Mouse (Mus musculus) cerebral cortex, adult 2 months (tissue): ENCODE results near the gene Ajuba.

Experiments
- WGBS: fragments of 180-500 bp; shearing (Covaris S2); methylation state at CpG from one replicate; pipeline ENCODE4 v1.1.7; 2018; 5-methylcytosine and 5-hydroxymethylcytosine counted together

Gene Ajuba

GRCm38 (mm10) chr14:54577089-54577982 lies at the start of gene Ajuba:
Ajuba (minus strand) TSS chr14:54577558.
- WGBS, result under 1% methylated on average over 63 of the region's 66 CpGs

DNA sequence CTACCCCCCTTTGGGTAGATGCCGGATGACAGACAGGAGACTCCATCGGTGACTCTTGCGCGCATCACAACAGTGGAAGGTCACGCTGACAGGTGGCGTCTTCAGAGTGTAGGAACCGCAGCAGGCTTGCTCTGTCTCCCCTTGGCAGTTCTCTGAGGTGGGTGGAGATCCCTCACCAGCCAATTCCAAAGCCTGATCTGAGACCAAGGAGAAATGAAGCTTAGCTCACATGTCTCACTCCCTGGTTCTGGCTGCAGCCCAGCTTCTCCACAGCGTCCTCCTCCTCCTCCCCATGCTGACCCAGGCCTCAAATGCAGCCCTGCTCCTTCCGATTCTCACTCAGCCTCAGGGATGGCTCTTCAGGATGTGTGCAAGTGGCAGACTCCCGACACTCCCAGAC lies 47.6 kb upstream of the Ajuba start:
- 61% methylated on average over 10 of the region's 10 CpGs for WGBS

- WGBS, result 88% methylated on average over 6 of the region's 6 CpGs
These were observed 46.0 kb upstream of the Ajuba start for GRCm38 (mm10) chr14:54623334-54623733.

DNA sequence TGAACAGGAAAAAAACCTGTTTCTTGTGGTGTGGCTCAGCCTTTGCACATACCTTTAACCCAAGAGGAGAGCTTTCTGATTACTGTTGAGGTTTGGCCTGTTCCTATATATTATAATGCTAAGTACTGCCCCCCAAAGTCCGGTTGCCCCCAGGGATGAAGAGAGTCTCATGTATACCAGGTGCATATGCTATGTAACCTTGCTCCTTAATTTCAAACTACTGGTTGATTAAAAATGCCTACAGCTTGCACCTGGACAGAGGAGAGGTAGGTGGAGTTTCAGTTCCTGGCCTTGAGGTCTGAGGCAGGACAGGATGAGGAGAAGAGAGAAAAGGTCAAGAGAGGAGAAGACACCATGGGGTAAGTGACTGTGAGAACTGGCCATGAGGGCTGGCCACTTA lies 43.8 kb upstream of the Ajuba start, which contains the start of gene Psmb11:
TSS of gene Psmb11 (plus strand) at position 301 of the 400 bp plus-strand sequence.
- WGBS, result 89% methylated on average over 1 of the region's 1 CpGs

DNA sequence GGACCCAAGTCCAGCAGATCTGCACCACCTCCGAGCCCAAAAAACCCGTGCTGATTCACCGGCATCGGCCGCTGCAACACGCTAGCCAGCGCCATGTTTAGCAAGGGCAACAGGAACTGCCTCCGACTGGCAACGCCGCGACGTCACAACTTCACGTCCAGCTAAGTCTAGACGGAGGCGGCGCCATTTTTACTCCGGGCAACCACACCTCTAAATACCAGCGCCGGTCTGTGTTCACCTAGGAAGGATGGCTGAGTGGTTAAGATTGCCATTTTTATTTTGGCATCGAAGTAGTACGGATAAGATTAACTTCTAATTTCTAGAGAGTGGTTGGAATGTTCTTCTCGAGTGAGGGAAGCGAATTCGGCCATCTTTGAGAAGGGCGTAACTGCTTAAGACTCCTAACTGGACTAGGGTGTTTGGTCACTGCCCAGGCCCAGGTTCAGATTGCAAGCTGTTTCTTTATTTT lies 40.6 kb upstream of the Ajuba start, which contains the start of gene Psmb5:
TSS of gene Psmb5 (minus strand) at position 126 of the 469 bp plus-strand sequence.
- under 1% methylated on average over 25 of the region's 25 CpGs for WGBS

GRCm38 (mm10) chr14:54617152-54617896 lies 40.0 kb upstream of the Ajuba start:
- WGBS, result 2% methylated on average over 38 of the region's 38 CpGs

DNA sequence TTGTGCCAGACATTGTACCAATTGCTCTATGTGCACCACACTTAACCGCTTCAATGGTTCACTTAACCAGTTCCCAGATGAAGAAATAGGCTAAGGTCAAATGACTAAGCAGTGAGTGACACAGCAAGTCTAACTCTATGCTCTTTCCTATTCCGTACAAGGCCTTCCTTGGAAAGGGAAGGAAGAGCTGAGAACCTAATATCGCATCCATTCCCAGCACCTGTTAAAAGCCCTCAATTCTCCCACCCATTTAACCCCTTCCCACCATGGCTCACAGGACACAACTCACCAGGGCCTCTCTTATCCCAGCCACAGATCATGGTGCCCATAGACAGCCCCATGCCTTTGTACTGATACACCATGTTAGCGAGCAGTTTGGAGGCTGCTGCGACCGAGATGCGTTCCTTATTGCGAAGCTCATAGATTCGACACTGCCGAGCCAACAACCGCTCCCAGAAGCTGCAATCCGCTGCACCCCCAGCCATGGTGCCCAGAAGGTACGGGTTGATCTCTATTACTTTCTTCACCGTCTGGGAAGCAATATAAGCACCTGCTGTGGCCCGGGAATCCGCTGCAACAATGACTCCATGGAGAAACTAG lies 39.0 kb upstream of the Ajuba start:
- WGBS, result 94% methylated on average over 16 of the region's 16 CpGs

GRCm38 (mm10) chr14:54614130-54614529 lies 36.8 kb upstream of the Ajuba start:
- WGBS, result 88% methylated on average over 16 of the region's 16 CpGs

GRCm38 (mm10) chr14:54610648-54611047 lies 33.3 kb upstream of the Ajuba start:
- WGBS, result 51% methylated on average over 6 of the region's 6 CpGs

DNA sequence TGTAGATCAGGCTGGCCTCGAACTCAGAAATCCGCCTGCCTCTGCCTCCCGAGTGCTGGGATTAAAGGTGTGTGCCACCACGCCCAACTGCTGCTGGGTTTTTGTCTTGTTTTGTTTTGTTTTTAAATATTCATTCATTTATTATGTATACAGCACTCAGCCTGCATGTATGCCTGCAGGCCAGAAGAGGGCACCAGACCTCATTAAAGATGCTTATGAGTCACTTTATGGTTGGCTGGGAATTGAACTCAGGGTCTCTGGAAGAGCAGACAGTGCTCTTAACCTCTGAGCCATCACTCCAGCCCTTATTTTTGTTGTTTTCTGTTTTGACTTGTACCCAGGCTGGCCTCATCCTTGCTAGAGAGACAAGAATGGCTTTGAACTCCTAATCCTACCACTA lies 32.6 kb upstream of the Ajuba start:
- WGBS, result 81% methylated on average over 4 of the region's 4 CpGs

- 40% methylated on average over 4 of the region's 4 CpGs for whole genome bisulfite sequencing
These were observed 31.9 kb upstream of the Ajuba start for GRCm38 (mm10) chr14:54609245-54609644.

GRCm38 (mm10) chr14:54607226-54607625 lies 29.9 kb upstream of the Ajuba start:
- 46% methylated on average over 8 of the region's 8 CpGs for WGBS

GRCm38 (mm10) chr14:54605752-54606321 lies 28.5 kb upstream of the Ajuba start, which contains the start of gene 4931414P19Rik:
4931414P19Rik (minus strand) TSS chr14:54605993.
- under 1% methylated on average over 38 of the region's 39 CpGs for WGBS

DNA sequence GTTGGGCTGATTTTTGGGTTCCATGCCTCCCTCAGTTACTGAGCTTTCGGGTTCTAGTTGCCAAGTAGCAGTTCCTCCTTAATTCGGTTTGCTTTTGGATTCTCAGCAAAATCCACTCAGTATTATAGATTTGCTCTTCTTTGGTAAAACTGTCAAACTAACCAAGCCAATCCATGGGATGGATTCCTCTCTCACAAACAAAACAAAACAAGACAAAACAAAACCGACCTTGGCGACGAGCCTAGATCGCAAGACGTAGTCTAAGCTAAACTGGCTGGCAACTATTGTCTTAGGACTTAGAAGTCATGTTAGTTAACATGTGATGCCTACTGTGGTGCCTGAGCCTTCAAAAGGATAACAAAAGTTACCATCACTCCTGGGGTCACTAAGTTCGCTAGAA lies 26.3 kb upstream of the Ajuba start:
- WGBS, result 70% methylated on average over 8 of the region's 8 CpGs

DNA sequence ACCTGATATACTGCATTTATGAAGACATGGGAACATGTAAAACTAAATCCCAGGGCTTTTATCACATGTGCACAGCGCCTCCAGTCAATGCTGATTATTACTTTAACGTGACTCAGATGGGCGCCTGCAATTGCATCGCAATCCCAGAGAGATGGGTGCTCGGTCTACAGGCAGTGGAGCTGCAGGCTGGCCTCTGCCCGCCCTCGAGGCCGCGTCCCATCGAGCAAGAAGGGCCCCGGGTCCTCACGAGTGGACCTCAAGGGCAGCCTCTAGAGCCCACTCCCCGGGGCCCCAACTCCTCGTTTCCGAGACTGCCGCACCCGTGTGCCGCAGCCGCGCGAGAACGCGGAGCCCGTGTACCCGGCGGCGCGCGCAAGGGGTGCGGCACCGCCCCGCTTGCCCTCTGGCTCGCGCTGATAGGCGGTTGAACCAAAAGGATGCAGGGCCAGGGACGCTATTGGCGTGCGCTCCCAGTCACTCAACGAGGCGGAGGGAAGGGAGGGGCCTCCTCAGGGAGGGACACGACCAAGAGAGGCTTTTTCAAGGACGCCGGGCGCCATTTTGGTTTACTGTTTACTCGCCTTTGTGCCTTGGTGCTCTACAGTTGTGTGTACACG lies 25.8 kb upstream of the Ajuba start:
- WGBS, result under 1% methylated on average over 46 of the region's 46 CpGs

DNA sequence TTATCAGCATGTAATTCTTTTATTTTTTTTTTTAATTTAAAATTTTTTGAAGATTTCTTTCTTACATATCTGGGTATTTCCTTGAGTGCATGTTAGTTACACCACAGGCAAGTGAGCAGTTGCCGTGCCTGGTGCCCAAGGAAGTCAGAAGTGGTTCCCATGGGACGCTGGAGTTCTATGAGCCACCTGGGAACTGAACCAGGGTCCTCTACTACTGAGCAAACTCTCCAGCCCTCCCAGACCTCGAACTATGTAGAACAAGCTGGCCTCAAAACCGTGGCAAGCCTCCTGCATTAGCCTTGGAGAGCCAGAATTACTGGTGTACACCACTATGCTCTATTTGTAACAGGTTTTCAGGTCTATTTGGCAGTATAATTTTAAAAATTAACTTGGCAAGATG lies 25.3 kb upstream of the Ajuba start:
- WGBS, result 40% methylated on average over 4 of the region's 4 CpGs

DNA sequence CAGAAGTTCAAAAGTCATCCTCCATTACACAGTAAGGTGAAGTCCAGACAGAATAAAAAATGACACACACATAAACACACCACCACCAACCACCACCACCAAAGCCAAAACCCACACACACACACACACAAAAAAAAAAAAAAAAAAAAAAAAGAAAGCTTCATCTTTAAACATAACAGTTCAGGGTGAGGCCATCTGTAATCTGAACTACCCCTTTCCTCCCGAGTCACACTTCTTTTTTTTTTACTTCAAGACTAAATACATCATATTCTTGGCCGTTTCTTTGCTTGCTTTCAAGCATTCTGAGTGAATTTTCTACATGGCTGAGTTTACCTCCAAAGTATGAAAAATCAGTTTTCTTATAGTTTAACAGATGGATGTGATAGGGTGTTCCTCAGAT lies 24.2 kb upstream of the Ajuba start:
- 46% methylated on average over 2 of the region's 2 CpGs for WGBS

DNA sequence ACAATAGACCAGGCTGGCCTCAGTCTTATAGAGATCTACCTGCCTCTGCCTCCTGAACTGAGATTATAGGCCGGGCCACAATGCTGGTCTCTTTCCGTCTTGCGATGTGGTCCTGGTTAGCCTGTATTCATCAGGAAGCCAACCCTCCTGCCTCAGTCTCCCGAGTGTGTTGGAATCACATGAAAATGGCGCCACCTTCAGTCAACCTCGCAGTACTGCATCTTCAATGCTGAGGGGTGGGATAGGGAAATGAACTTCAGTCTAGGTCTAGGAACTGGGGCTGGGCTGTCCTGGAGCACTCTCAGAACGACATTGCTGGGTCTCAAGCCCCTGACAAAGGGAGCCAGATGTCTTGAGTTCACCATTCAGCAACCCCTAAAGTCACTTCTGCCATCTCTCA lies 19.7 kb upstream of the Ajuba start:
- whole genome bisulfite sequencing, result 83% methylated on average over 7 of the region's 7 CpGs

DNA sequence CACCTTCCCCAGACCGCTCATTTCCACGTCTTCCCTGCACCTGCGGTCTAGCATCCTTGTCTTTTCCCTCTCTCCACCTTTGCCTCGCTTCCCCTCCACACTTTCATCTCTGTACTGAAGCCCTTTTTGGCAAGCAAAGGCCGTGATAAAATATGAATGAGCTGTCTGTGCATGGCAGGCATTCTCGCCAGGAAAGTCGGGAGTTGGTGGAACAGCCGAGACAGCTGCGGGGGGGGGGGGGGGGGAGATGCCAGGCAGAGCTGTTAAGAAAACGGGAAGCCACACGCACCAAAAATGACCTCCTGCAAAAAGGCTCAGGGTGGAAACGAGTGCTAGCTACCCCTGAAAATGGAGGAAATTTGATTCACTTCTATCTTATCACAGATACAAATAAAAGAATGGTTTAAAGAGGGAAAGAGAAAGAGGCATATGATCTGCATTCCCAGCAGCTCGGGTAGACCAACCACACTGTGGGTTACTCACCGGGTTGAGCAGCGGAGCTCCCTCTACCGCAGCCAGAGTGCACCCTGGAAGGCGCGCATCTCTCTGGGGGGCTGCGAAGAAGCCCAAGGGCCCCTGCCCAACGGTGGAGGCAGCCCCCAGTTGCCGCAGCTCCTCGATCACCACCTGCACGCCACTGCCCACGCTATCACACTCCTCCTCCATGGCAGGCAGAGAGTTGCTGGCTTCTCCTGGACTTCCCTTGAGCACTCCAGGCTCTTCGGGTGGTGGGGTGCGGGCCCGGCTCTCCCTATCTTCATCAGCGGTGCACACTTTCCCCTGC lies 17.5 kb upstream of the Ajuba start:
- 43% methylated on average over 28 of the region's 28 CpGs for WGBS

GRCm38 (mm10) chr14:54594055-54594454 lies 16.7 kb upstream of the Ajuba start:
- 71% methylated on average over 3 of the region's 3 CpGs for WGBS
